Mouse (Mus musculus) stomach, embryonic 16.5 days (tissue): ENCODE measurements at regions not wholly inside any gene's neighbourhood (a gene's known extent, or its start where the extent isn't known, plus 50 kb on each side); places are given as distances from the start of the nearest gene placed in this dataset.

Experiments
- ATAC-seq: fragments of 200-750 bp; cut with Nextera tagmentation; 2 replicates; pipeline ENCODE4 v1.8.0; 2017; ENCODE audit warnings: moderate number of reproducible peaks, moderate TSS enrichment; ENCODE audit not compliant: insufficient read depth, low FRiP score
- H3K27ac ChIP-seq: fragments of 300-500 bp; sonication (generic); 2 replicates; pipeline ENCODE4 v1.5.1; 2014; ENCODE audit warnings: low read length
- H3K27me3 ChIP-seq: fragments of 300-500 bp; sonication (generic); 2 replicates; pipeline ENCODE4 v1.6.1; 2014; ENCODE audit warnings: low read length, control low read depth, mixed read lengths; ENCODE audit not compliant: control insufficient read depth, insufficient read depth
- H3K36me3 ChIP-seq: fragments of 300-500 bp; sonication (generic); 2 replicates; pipeline ENCODE4 v1.6.1; 2014; ENCODE audit warnings: low read length; ENCODE audit not compliant: control insufficient read depth, insufficient read depth
- H3K4me1 ChIP-seq: fragments of 300-500 bp; sonication (generic); 2 replicates; pipeline ENCODE4 v1.6.1; 2014; ENCODE audit warnings: low read length, control low read depth, mixed read lengths; ENCODE audit not compliant: control insufficient read depth, insufficient read depth
- H3K4me2 ChIP-seq: fragments of 300-500 bp; sonication (generic); 2 replicates; pipeline ENCODE4 v1.6.1; 2014; ENCODE audit warnings: low read depth, low read length, mixed read lengths
- H3K4me3 ChIP-seq: fragments of 300-500 bp; sonication (generic); replicated peaks from 2 replicates; pipeline ENCODE4 v1.5.1; 2014; ENCODE audit warnings: mild to moderate bottlenecking, low read length
- H3K9ac ChIP-seq: fragments of 300-500 bp; sonication (generic); 2 replicates; pipeline ENCODE4 v1.6.1; 2014; ENCODE audit warnings: low read length
- H3K9me3 ChIP-seq: fragments of 300-500 bp; sonication (generic); replicated peaks from 2 replicates; pipeline ENCODE4 v1.6.1; 2016; ENCODE audit warnings: low read length, control low read depth; ENCODE audit not compliant: control insufficient read depth
- WGBS: fragments of 180-500 bp; shearing (Covaris S2); extraction: QIAGEN DNeasy Blood & Tissue Kit; methylation state at CpG from one replicate; pipeline ENCODE4 v1.1.7; 2014; 5-methylcytosine and 5-hydroxymethylcytosine counted together

DNA sequence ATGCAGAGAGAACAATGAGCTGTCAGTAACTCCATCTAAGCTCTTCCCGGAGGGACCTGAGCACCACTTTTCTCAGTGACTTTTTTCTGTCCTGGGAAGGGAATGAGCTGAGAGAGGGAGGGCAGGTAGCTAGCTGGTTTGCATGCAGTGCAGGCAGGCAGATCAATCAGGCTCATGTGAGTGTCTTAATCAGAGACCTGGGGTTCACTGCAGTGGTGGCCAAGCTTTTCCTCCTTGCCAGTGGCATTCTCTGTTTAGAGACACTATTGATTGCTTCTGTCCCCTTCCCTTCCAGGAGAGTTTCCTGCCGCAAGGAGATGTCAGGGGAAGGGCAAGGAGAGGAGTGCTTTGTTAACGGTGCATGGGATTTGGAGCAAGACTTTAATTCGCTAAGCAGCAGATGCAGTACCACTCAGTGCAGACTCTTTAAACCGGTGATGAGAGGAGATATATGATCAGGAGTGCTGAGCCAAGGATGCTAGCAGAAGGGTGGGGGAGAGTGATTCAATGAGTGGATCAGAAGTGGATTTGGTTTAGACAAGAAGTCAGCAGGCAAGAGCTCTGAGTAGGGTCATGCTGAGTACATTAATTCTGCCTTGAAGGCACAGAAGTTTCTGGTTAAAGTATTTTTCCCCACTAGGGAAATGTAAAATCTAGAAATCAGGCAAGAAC is 535.4 kb upstream of the Sel1l start:
- no peak overlapping the region for H3K4me3 ChIP-seq
- WGBS: 22% methylated on average over 5 of the region's 5 CpGs
- H3K36me3 ChIP-seq: no peaks in the 10 kb centered on the region

DNA sequence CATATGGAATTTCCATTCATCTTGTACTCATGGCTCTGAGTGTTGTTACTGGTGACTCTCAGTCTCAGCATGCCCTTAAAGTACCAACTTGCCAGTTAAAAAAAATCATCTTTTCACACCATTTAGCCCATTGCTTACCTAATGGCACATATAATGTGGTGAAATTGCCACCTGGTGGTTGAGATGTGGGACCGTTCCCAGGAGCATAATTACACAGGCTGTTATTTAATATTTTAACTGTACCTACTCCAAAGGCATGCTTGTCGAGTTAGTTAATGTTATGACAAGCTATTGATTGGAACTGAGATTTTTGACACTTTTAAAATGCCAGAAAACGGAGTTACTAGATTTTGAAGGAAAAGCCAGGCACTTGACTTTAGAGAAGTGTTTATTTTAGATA is 530.2 kb upstream of the Sel1l start:
- WGBS: 48% methylated on average over 3 of the region's 3 CpGs
- ATAC-seq: no peak
- H3K4me1 ChIP-seq: no peaks in the 10 kb centered on the region
- H3K27ac ChIP-seq: no peak overlapping the region
- H3K4me2 ChIP-seq: no peak overlapping the region
- no peaks in the 10 kb centered on the region for H3K36me3 ChIP-seq
- no peak overlapping the region for H3K9ac ChIP-seq
- H3K27me3 ChIP-seq: no peaks in the 10 kb centered on the region
- H3K4me3 ChIP-seq: no peak overlapping the region
- no peaks in the 10 kb centered on the region for H3K9me3 ChIP-seq

More for the DNA sequence above, 535.4 kb upstream of the Sel1l start:
- Histone ChIP-seq H3K27me3 (no peaks in the 10 kb centered on the region), H3K4me2 (no peak overlapping the region), H3K9me3 (no peaks in the 10 kb centered on the region), H3K4me1 (no peaks in the 10 kb centered on the region), H3K27ac (no peak overlapping the region), H3K9ac (no peak overlapping the region)
- no peak for ATAC-seq

DNA sequence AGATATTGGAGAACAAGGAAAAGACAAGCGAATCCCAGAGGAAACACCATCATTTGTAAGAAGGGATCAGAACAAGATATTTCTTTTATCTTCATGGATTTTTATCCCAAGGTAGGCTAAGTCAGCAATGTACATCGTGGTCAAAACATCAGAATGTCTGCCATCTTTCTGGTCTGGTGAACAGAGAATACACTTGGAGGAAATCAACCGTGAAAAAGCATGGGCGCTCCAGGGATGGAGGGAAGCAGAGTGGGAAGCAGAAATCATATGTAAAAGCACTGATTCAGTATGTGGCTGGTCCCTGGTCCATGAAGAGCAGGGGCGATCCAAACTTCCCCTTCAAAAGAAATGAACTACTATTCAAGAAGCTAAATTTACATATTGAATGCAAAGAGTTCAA is 517.0 kb upstream of the Sel1l start:
- H3K27ac ChIP-seq: no peak overlapping the region
- ATAC-seq: no peak
- no peak overlapping the region for H3K9ac ChIP-seq
- H3K4me3 ChIP-seq: no peak overlapping the region
- no peaks in the 10 kb centered on the region for H3K36me3 ChIP-seq
- WGBS: 81% methylated on average over 5 of the region's 5 CpGs
- H3K4me1 ChIP-seq: no peaks in the 10 kb centered on the region
- H3K9me3 ChIP-seq: no peaks in the 10 kb centered on the region
- no peak overlapping the region for H3K4me2 ChIP-seq
- no peaks in the 10 kb centered on the region for H3K27me3 ChIP-seq

DNA sequence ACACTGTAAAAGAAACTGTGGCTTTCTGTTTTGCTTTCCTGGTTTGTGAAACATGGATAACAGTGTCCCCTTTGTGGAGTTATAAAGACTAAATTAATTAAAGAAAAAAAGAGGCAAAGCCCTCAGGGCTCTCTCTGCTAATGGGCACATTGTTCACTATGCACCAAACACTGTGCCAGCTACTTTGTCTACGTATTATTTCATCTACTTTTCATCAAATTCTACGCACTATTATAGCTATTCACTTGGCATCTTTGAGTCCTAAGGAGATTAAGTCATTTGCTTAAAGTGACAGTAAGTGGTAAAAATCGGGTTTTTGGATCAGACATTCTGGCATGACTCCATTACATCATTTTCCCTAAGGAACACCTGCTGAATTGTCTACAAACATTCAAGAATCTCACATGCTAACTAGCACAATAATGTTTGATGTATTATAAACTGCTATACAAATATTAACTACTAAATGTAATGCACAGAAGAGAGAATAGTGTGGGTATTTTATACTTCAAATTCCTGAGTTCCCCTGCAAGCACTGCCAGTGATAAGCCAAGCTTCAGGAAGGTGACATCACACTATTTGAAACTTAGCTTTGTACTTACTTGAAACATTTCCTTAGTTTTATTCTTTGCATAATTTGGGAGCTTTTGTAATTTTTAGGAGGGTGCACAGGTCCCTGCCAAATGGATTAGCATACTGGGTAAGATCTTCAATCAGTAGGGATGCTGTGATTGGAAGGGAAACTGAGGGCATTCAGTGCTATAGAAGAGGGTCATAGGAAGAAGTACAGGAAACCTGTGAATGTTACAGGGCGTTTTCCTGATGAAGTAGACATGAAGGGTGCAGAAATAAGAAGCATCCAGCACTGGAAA is 504.7 kb upstream of the Sel1l start:
- H3K4me3 ChIP-seq: no peak overlapping the region
- H3K36me3 ChIP-seq: no peaks in the 10 kb centered on the region
- H3K27me3 ChIP-seq: no peaks in the 10 kb centered on the region
- H3K4me1 ChIP-seq: no peaks in the 10 kb centered on the region
- H3K9ac ChIP-seq: no peak overlapping the region
- H3K4me2 ChIP-seq: no peak overlapping the region
- no peak for ATAC-seq
- H3K27ac ChIP-seq: no peak overlapping the region
- 62% methylated on average over 4 of the region's 4 CpGs for WGBS
- H3K9me3 ChIP-seq: no peaks in the 10 kb centered on the region

DNA sequence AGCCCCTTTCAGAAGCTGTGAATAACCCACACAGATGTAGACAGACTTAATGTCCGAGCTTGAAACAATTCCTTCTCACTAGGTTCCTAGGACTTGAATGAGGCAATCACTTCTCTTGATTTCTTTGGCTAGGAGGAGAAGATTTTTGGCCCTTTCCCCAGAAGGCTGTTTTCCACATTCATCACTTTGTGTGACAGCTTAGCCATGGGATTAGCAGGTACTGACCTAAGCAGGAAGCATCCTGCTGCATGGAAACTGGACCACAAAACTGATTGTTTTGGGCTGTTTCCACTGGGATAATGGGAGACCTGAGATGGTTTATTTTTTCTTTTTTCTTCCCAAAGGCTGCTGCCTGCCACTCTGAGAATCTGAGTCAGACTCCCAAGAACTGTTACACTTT is 469.3 kb upstream of the Sel1l start:
- Histone ChIP-seq H3K4me1 (no peaks in the 10 kb centered on the region), H3K27me3 (no peaks in the 10 kb centered on the region), H3K9ac (no peak overlapping the region), H3K36me3 (no peaks in the 10 kb centered on the region), H3K4me3 (no peak overlapping the region), H3K27ac (no peak overlapping the region), H3K9me3 (no peaks in the 10 kb centered on the region), H3K4me2 (no peak overlapping the region)
- 63% methylated on average over 1 of the region's 1 CpGs for WGBS
- no peak for ATAC-seq

DNA sequence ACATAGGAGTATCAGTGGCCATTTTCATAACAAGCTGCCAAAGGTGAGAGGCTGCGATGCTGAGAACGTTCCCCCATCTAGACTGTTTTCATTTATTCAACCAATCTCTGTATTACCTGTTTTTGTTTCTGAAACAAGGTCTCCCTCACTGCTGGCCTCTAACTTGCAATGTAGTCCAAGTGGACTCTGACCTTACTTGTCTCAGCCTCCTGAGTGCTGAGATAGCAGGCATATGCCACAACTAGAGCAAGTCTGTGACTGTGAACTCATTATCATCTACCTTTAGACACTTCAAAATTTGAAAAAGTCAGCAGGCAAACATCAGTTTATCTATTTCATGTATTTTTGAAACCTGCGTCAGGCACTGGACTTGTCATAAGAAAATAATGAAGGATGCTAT is 468.7 kb upstream of the Sel1l start:
- no peaks in the 10 kb centered on the region for H3K27me3 ChIP-seq
- H3K9me3 ChIP-seq: no peaks in the 10 kb centered on the region
- no peak overlapping the region for H3K4me3 ChIP-seq
- H3K4me1 ChIP-seq: no peaks in the 10 kb centered on the region
- H3K4me2 ChIP-seq: no peak overlapping the region
- no peak overlapping the region for H3K9ac ChIP-seq
- H3K27ac ChIP-seq: no peak overlapping the region
- WGBS: 88% methylated on average over 3 of the region's 3 CpGs
- ATAC-seq: no peak
- no peaks in the 10 kb centered on the region for H3K36me3 ChIP-seq

DNA sequence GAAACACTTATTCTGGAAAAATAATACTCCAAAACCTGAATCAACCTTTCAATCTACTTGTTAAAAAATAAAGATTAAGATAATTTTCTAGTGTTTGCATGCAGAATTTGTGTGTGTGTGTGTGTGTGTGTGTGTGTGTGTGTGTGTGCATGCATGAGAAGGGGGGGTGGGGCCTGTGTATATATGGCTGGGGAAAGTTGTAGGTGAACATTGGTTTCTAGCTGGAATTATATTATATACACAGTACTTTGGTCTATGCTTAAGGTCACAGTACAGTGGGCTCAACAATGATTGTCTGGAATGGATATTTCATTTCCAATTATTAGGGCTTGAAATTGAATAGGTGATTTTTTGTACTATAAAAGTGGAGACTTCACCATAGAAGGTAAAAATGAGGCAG is 467.3 kb upstream of the Sel1l start:
- Histone ChIP-seq H3K9me3 (no peaks in the 10 kb centered on the region), H3K27ac (no peak overlapping the region), H3K4me3 (no peak overlapping the region), H3K36me3 (no peaks in the 10 kb centered on the region), H3K4me2 (no peak overlapping the region), H3K4me1 (no peaks in the 10 kb centered on the region), H3K27me3 (no peaks in the 10 kb centered on the region), H3K9ac (no peak overlapping the region)
- no peak for ATAC-seq

DNA sequence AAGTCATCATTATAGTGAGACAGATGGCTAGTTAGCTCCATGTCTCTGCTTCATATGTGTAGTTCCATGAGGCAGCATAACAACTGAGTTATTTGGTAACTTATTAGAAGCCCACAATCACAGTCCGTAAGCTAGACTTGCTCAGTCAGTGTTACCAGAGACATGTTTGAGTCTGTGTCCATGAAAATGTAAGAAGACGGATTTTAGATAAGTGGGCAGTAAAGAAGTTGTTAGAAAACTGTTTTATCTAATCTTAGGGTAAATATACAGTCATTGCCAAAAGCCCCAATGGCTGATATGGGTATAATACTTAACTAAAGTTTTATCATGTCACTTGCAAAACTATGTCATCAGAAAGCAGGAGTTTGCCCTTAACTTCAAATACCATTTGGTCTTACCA is 466.9 kb upstream of the Sel1l start:
- Histone ChIP-seq H3K4me2 (no peak overlapping the region), H3K36me3 (no peaks in the 10 kb centered on the region), H3K9ac (no peak overlapping the region), H3K27me3 (no peaks in the 10 kb centered on the region), H3K27ac (no peak overlapping the region), H3K9me3 (no peaks in the 10 kb centered on the region), H3K4me3 (no peak overlapping the region), H3K4me1 (no peaks in the 10 kb centered on the region)
- ATAC-seq: no peak
- WGBS: 62% methylated on average over 2 of the region's 2 CpGs

DNA sequence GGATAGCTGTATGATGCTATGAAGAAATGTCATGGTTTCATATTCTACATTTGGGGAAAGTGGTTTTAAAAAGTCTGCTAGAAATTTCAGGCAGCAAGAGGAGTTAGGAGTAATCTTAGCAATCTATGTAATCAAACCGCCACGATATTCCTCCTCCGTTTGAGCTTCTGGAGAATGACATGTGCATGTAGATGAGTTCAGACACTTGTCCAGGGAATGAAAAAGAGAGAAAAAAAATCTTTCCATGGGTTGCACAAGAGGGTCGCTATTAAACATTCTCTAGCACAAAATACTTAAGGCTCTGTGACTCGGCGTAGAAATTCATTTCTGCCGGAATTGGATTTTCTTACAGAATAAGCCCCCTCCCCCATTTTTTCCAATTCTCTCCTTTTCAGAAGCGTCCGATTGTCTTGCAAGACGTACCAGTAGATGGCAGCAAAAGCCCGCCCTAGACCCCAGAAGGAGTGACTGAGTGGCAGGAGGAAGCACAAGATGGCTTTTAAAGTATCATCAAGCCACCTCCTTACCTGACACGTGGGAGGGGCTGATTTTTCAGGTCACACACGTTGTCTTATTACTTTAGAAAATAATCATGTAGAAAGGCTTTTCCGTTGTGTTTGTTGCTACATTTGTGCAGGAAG is 454.1 kb upstream of the Sel1l start:
- Histone ChIP-seq H3K9me3 (no peaks in the 10 kb centered on the region), H3K4me3 (no peak overlapping the region), H3K4me2 (no peak overlapping the region), H3K27ac (no peak overlapping the region), H3K36me3 (no peaks in the 10 kb centered on the region), H3K9ac (no peak overlapping the region), H3K4me1 (no peaks in the 10 kb centered on the region), H3K27me3 (no peaks in the 10 kb centered on the region)
- 20% methylated on average over 14 of the region's 14 CpGs for WGBS
- no peak for ATAC-seq
